Mouse (Mus musculus): ENCODE results near the gene Abcg8. TPM values are rescaled to one million over a fixed set of nuclear protein-coding genes. Genes with fewer than 3 reads are reported as not detected.
A peak's percentile ranks its signal among the peaks of the same experiment; 100 is the strongest.

Abcg8 gene
- total and polyA plus RNA-seq, 2 experiments, result 65.5 to 115 TPM

- Histone ChIP-seq H3K4me3 (ENCODE audit: insufficient read depth, low read depth, low read length) (no peak overlapping the region), H3K27me3 (ENCODE audit: control insufficient read depth, insufficient read depth, low read length) (no peaks in the 10 kb centered on the region), H3K4me1 (ENCODE audit: control insufficient read depth, insufficient read depth, low read length) (peaks cover 11% of the 10 kb centered on the region), H3K36me3 (ENCODE audit: control insufficient read depth, insufficient read depth, low read length) (peaks cover 34% of the 10 kb centered on the region; the same call in 1 of the 2 replicates), H3K9ac (ENCODE audit: low read depth, low read length) (no peak overlapping the region), H3K79me2 (ENCODE audit: control insufficient read depth, insufficient read depth, low read length) (peaks cover 9% of the 10 kb centered on the region; the same call in 1 of the 2 replicates), H3K27ac (replicated peaks; ENCODE audit: insufficient read depth, low read depth, low read length) (no peak overlapping the region)
- 87% methylated on average over 11 of the region's 11 CpGs for WGBS
- DNase-seq (ENCODE audit: extremely low read depth, low read depth, low spot score), result no peak
- no peak for TF ChIP-seq POLR2A (IDR thresholded peaks at IDR 0.05; ENCODE audit: extremely low read depth, insufficient read depth, low read length)
- no peak for TF ChIP-seq CTCF (IDR thresholded peaks at IDR 0.05; ENCODE audit: low read depth, low read length)
Measured at GRCm38 (mm10) chr17:84677595-84677994, 1.5 kb downstream of the Abcg8 start.

DNA sequence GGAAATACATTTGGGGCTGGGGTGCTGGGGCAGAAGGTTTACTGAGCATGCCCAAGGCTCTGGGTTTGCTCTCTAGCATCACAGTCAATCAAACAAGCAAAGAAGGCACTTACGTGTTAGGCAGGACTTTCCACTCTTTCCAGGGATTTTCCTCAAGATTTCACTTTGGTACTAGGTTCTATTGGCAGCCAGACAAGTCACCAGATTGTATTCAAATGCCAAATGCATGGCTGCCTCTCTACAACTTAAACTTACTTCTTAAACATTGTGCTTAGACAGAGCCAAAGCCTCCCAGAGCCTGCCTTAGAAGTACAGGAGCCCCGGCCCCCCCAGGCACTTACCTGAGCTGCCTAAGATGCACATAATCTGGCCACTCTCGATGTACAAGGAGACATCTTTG is 5.6 kb downstream of the Abcg8 start:
- Histone ChIP-seq H3K27ac (replicated peaks; ENCODE audit: insufficient read depth, low read depth, low read length) (peak overlapping the region; percentile 88; the same call in 1 of the 2 replicates), H3K9ac (ENCODE audit: low read depth, low read length) (peak overlapping the region; percentile 88), H3K27me3 (ENCODE audit: control insufficient read depth, insufficient read depth, low read length) (no peaks in the 10 kb centered on the region), H3K4me3 (ENCODE audit: insufficient read depth, low read depth, low read length) (peak overlapping the region; percentile 81), H3K4me1 (ENCODE audit: control insufficient read depth, insufficient read depth, low read length) (peaks cover 20% of the 10 kb centered on the region), H3K79me2 (ENCODE audit: control insufficient read depth, insufficient read depth, low read length) (peaks cover 13% of the 10 kb centered on the region; the same call in 1 of the 2 replicates), H3K36me3 (ENCODE audit: control insufficient read depth, insufficient read depth, low read length) (peaks cover 13% of the 10 kb centered on the region; the same call in 1 of the 2 replicates)
- DNase-seq (ENCODE audit: extremely low read depth, low read depth, low spot score), result peak; percentile 71
- TF ChIP-seq CTCF (IDR thresholded peaks at IDR 0.05; ENCODE audit: low read depth, low read length), result no peak
- no peak for TF ChIP-seq POLR2A (IDR thresholded peaks at IDR 0.05; ENCODE audit: extremely low read depth, insufficient read depth, low read length)
- WGBS, result 51% methylated on average over 3 of the region's 3 CpGs

GRCm38 (mm10) chr17:84682734-84683717 is 6.9 kb downstream of the Abcg8 start, which contains the start of gene Abcg5:
Abcg5 (minus strand) TSS chr17:84683011.
- Histone ChIP-seq H3K4me1 (ENCODE audit: control insufficient read depth, insufficient read depth, low read length) (peaks cover 20% of the 10 kb centered on the region), H3K36me3 (ENCODE audit: control insufficient read depth, insufficient read depth, low read length) (peaks cover 13% of the 10 kb centered on the region; the same call in 1 of the 2 replicates), H3K27ac (replicated peaks; ENCODE audit: insufficient read depth, low read depth, low read length) (peak within 1 kb of the TSS; percentile 99), H3K9ac (ENCODE audit: low read depth, low read length) (peak within 1 kb of the TSS; percentile 89), H3K4me3 (ENCODE audit: insufficient read depth, low read depth, low read length) (peak within 1 kb of the TSS; percentile 81), H3K27me3 (ENCODE audit: control insufficient read depth, insufficient read depth, low read length) (no peaks in the 10 kb centered on the region), H3K79me2 (ENCODE audit: control insufficient read depth, insufficient read depth, low read length) (peaks cover 13% of the 10 kb centered on the region; the same call in 1 of the 2 replicates)
- DNase-seq (ENCODE audit: extremely low read depth, low read depth, low spot score), result peak; percentile 100
- WGBS, result 17% methylated on average over 18 of the region's 18 CpGs
- TF ChIP-seq CTCF (IDR thresholded peaks at IDR 0.05; ENCODE audit: low read depth, low read length) (peak; percentile 36; the same call in 1 of the 2 replicates), POLR2A (IDR thresholded peaks at IDR 0.05; ENCODE audit: extremely low read depth, insufficient read depth, low read length) (peak; percentile 52; the same call in 1 of the 2 replicates)

DNA sequence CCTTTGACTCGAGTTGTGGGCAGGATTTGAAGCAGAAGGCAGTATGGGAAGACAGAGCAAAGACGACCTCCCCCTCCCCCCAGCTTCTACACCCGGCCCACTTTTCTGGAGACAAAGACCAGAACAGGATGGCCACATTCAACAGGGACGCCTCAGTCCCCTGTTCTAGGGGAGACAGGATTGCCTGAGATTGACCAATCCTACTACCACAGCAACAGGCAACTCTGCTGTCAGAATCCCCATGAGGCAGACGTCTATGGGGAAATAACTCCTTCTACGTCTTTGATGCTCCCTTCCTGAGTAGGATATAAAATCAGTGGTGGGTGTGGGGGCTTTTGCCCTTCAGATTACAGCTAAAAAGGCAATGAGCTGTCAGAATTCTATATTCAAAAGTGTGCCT is 8.2 kb downstream of the Abcg8 start:
- Histone ChIP-seq H3K27me3 (ENCODE audit: control insufficient read depth, insufficient read depth, low read length) (no peaks in the 10 kb centered on the region), H3K4me3 (ENCODE audit: insufficient read depth, low read depth, low read length) (peak overlapping the region; percentile 60), H3K79me2 (ENCODE audit: control insufficient read depth, insufficient read depth, low read length) (peaks cover 13% of the 10 kb centered on the region; the same call in 1 of the 2 replicates), H3K27ac (replicated peaks; ENCODE audit: insufficient read depth, low read depth, low read length) (peak overlapping the region; percentile 99), H3K4me1 (ENCODE audit: control insufficient read depth, insufficient read depth, low read length) (peaks cover 29% of the 10 kb centered on the region), H3K9ac (ENCODE audit: low read depth, low read length) (peak overlapping the region; percentile 89), H3K36me3 (ENCODE audit: control insufficient read depth, insufficient read depth, low read length) (peaks cover 13% of the 10 kb centered on the region; the same call in 1 of the 2 replicates)
- 9% methylated on average over 6 of the region's 6 CpGs for WGBS
- DNase-seq (ENCODE audit: extremely low read depth, low read depth, low spot score), result no peak
- TF ChIP-seq CTCF (IDR thresholded peaks at IDR 0.05; ENCODE audit: low read depth, low read length), result no peak
- TF ChIP-seq POLR2A (IDR thresholded peaks at IDR 0.05; ENCODE audit: extremely low read depth, insufficient read depth, low read length), result no peak

DNA sequence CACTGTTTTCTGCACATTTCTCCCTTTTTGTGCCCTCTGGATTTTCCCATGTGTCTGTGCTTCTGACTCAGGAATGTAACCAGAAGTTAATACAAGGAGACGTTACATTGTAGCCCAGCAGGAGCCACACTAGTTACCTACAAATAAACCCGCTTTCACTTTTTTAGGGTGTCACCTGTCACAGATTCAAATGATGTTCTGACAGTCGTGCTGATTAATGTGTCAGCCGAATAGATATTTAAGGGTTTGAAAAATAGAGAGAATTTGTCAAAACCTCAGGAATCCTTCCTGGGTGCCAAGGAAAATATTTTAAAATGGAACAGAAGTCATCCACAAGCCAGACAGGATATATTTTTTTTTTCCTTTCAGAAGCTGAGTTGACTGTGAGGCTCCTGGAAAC is 9.2 kb downstream of the Abcg8 start:
- no peak overlapping the region for H3K27ac ChIP-seq (replicated peaks; ENCODE audit: insufficient read depth, low read depth, low read length)
- H3K4me1 ChIP-seq (ENCODE audit: control insufficient read depth, insufficient read depth, low read length), result peaks cover 32% of the 10 kb centered on the region
- H3K9ac ChIP-seq (ENCODE audit: low read depth, low read length), result peak overlapping the region; percentile 89; the same call in 1 of the 2 replicates
- no peak for DNase-seq (ENCODE audit: extremely low read depth, low read depth, low spot score)
- H3K79me2 ChIP-seq (ENCODE audit: control insufficient read depth, insufficient read depth, low read length), result peaks cover 12% of the 10 kb centered on the region; the same call in 1 of the 2 replicates
- peaks cover 13% of the 10 kb centered on the region; the same call in 1 of the 2 replicates for H3K36me3 ChIP-seq (ENCODE audit: control insufficient read depth, insufficient read depth, low read length)
- no peaks in the 10 kb centered on the region for H3K27me3 ChIP-seq (ENCODE audit: control insufficient read depth, insufficient read depth, low read length)
- WGBS, result 73% methylated on average over 4 of the region's 4 CpGs
- TF ChIP-seq CTCF (IDR thresholded peaks at IDR 0.05; ENCODE audit: low read depth, low read length) (no peak), POLR2A (IDR thresholded peaks at IDR 0.05; ENCODE audit: extremely low read depth, insufficient read depth, low read length) (no peak)
- no peak overlapping the region for H3K4me3 ChIP-seq (ENCODE audit: insufficient read depth, low read depth, low read length)

Data from liver, adult 2 months (tissue).